Mouse (Mus musculus) small intestine, adult 2 months (tissue): ENCODE results near the gene Mettl15. TPM values are rescaled to one million over a fixed set of nuclear protein-coding genes. Genes with fewer than 3 reads are reported as not detected.

Experiments
- H3K27ac ChIP-seq: fragments of 200-500 bp; 2 replicates; pipeline ENCODE4 v1.5.1; 2012; ENCODE audit warnings: low read depth, low read length, control low read depth, inconsistent platforms; ENCODE audit not compliant: insufficient read depth
- H3K27me3 ChIP-seq: fragments of 200-500 bp; 2 replicates; pipeline ENCODE4 v1.6.1; 2012; ENCODE audit warnings: mild to moderate bottlenecking, moderate library complexity, low read length, inconsistent platforms; ENCODE audit not compliant: control insufficient read depth, insufficient read depth
- H3K36me3 ChIP-seq: fragments of 200-500 bp; 2 replicates; pipeline ENCODE4 v1.6.1; 2012; ENCODE audit warnings: mild to moderate bottlenecking, low read length, control low read depth, inconsistent platforms; ENCODE audit not compliant: control insufficient read depth, insufficient read depth
- H3K4me1 ChIP-seq: fragments of 200-500 bp; 2 replicates; pipeline ENCODE4 v1.6.1; 2012; ENCODE audit warnings: low read length, inconsistent platforms, mixed read lengths; ENCODE audit not compliant: control insufficient read depth, insufficient read depth, insufficient read length
- H3K4me3 ChIP-seq: fragments of 200-500 bp; 2 replicates; pipeline ENCODE4 v1.5.1; 2012; ENCODE audit warnings: low read depth, mild to moderate bottlenecking, control low read depth, inconsistent platforms, low read length, moderate library complexity
- CTCF ChIP-seq: fragments of 200-500 bp; IDR thresholded peaks from 2 replicates; pipeline ENCODE4 v1.5.1; 2012; ENCODE audit warnings: low read depth, mild to moderate bottlenecking, control low read depth, inconsistent platforms, low read length, moderate library complexity, mixed read lengths; ENCODE audit not compliant: insufficient replicate concordance, insufficient read length; ENCODE audit errors: extremely low read depth
- POLR2A ChIP-seq: fragments of 200-500 bp; IDR thresholded peaks from 2 replicates; pipeline ENCODE4 v1.6.1; 2012; ENCODE audit warnings: low read depth, mild to moderate bottlenecking, control low read depth, inconsistent platforms, low read length, moderate library complexity
- WGBS: fragments of 180-500 bp; shearing (Covaris S2); methylation state at CpG from one replicate; pipeline ENCODE4 v1.1.7; 2018; 5-methylcytosine and 5-hydroxymethylcytosine counted together
- polyA plus RNA-seq: library from polyadenylated mRNA; depleted of rRNA; stranded (reverse); fragments of >200 nt; gene quantifications from 2 replicates; pipeline ENCODE4 v1.2.3, GENCODE M21; 2012; rRNA removed

Mettl15 gene
- polyA plus RNA-seq, 1 experiment: 0.62 TPM

DNA sequence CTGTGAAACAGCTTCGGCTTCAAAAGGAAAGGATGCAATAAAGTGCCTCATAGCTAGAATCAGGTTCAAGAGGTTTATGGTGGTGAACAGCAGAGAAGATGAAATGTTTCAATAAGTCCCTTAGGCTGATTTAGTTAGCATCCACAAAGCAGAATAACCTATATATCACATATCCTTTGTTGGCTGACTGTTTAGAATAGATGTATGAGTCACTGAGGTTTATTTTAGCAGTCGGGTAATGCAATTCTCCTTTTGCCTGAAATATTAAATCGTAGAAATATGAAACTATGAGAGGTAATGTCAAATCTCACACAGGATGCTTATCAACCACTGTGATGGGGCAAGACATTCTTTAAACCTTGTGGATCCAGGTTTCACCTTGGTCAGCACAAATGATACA is 149.8 kb downstream of the Mettl15 start:
- no peak overlapping the region for H3K27ac ChIP-seq
- TF ChIP-seq CTCF: no peak
- TF ChIP-seq POLR2A: no peak
- no peak overlapping the region for H3K4me3 ChIP-seq
- H3K27me3 ChIP-seq: no peaks in the 10 kb centered on the region
- 91% methylated on average over 3 of the region's 3 CpGs for WGBS
- no peaks in the 10 kb centered on the region for H3K4me1 ChIP-seq
- no peaks in the 10 kb centered on the region for H3K36me3 ChIP-seq

- Histone ChIP-seq H3K36me3 (no peaks in the 10 kb centered on the region), H3K27me3 (no peaks in the 10 kb centered on the region), H3K27ac (no peak overlapping the region), H3K4me1 (no peaks in the 10 kb centered on the region), H3K4me3 (no peak overlapping the region)
- no peak for TF ChIP-seq CTCF
- no peak for TF ChIP-seq POLR2A
- 91% methylated on average over 3 of the region's 3 CpGs for WGBS
These were observed 150.6 kb downstream of the Mettl15 start for GRCm38 (mm10) chr2:109129921-109130320.

DNA sequence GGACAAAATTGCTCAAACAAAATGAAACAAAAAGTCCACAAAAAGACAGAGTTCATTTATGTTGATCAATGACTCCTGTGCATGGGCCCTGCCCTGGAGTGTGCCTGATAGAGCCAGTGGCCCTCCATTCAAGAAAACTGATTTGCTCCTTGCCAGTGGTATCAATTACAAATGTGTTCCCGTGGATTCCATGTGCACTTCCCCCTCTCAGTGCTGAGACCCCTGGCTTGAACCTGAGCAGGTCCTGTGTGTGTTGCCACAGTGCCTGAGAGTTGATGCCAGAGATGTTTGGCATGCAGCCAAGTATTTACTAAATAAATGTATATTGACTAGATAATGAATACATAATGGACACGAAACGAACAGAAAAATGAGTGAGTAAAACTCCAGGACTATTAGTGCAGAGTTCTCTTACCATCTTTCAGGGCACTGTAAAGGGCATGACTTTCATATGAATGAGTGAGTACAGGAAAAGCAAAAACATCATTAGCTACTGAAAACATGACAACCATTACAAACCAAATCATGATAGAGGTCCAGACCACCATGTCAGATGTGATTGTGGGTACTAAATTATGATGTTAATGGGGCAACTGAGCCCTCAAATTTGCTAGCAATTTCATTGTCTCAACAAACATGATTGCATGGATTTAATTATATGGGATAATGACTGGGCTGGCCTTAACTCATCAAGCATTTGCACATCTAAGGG is 174.6 kb downstream of the Mettl15 start:
- no peak overlapping the region for H3K27ac ChIP-seq
- H3K4me3 ChIP-seq: no peak overlapping the region
- TF ChIP-seq POLR2A: no peak
- H3K36me3 ChIP-seq: no peaks in the 10 kb centered on the region
- 79% methylated on average over 3 of the region's 3 CpGs for WGBS
- no peaks in the 10 kb centered on the region for H3K27me3 ChIP-seq
- H3K4me1 ChIP-seq: no peaks in the 10 kb centered on the region

GRCm38 (mm10) chr2:109049686-109050085 is 230.9 kb downstream of the Mettl15 start:
- H3K4me1 ChIP-seq: no peaks in the 10 kb centered on the region
- 72% methylated on average over 2 of the region's 2 CpGs for WGBS
- no peak for TF ChIP-seq CTCF
- no peak for TF ChIP-seq POLR2A
- H3K4me3 ChIP-seq: no peak overlapping the region
- no peaks in the 10 kb centered on the region for H3K27me3 ChIP-seq
- no peak overlapping the region for H3K27ac ChIP-seq
- H3K36me3 ChIP-seq: no peaks in the 10 kb centered on the region

Other genes starting within 250 kb of the Mettl15 start
- gene Kif18a, start within 50 bp of the Mettl15 start, polyA plus RNA-seq: 0.09 TPM in 2 replicates